Mouse (Mus musculus) layer of hippocampus, adult 18-20 months (tissue): Measurements from ENCODE around the gene Tmem136. TPM values are rescaled to one million over a fixed set of nuclear protein-coding genes. Genes with fewer than 3 reads are reported as not detected.

Experiments used
- DNase-seq, 2 experiments: peaks; one replicate each; pipeline ENCODE4 v3.0.0; 2022; ENCODE audit warnings: low spot score in 2 of 2
- total RNA-seq, 2 experiments: library from RNA; stranded (reverse); gene quantifications; 2 replicates each; pipeline ENCODE4 v1.2.3; 2021

Tmem136 gene
- total RNA-seq, 2 experiments from 2014 or later: 18.0 to 19.2 TPM

DNA sequence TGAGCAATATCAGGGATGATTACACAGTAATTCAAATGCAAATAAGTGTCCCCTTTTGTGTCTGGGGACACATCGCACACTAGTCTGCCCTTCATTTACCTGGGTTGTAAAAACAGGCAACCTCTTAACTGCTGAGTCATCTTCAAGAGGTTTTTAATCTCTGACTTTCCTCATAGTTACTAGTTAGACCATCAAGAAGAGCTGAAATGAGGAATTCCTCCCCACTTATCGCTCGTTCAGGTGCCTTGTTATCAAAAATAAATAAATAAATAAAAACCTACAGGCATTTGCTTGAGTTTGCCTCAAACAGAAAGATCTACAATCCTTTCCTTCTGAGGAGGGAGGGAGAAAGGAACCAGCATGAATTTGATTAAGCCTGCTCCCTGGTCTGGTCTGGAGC is 7.6 kb downstream of the Tmem136 start:
- DNase-seq: no peak

GRCm38 (mm10) chr9:43108081-43108480 is 8.3 kb downstream of the Tmem136 start:
- DNase-seq: no peak

DNA sequence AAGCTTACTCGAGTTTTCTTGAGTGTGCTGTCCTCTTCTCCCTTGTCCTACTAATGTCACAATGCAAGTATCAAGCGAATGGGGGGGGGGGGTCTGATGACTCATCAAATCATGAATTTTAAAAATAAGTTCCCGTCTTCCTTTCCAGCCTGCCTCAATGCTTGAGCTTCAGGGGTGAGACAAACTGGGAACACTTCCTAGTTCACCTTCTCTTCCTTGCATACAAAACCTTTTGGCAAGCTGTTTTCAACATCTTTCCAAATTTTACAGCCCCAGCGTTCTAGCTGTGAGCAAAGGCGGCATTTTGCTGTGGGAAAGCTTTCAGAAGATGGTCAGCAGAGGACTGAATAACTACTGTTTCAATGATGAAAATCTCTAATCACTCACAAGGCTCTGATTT is 8.8 kb downstream of the Tmem136 start:
- no peak for DNase-seq

GRCm38 (mm10) chr9:43107187-43107517 is 9.2 kb downstream of the Tmem136 start, which contains the start of gene Arhgef12:
Arhgef12 (minus strand) TSS chr9:43107239.
- peak in 1 of 2 experiments; percentile 77 for DNase-seq

DNA sequence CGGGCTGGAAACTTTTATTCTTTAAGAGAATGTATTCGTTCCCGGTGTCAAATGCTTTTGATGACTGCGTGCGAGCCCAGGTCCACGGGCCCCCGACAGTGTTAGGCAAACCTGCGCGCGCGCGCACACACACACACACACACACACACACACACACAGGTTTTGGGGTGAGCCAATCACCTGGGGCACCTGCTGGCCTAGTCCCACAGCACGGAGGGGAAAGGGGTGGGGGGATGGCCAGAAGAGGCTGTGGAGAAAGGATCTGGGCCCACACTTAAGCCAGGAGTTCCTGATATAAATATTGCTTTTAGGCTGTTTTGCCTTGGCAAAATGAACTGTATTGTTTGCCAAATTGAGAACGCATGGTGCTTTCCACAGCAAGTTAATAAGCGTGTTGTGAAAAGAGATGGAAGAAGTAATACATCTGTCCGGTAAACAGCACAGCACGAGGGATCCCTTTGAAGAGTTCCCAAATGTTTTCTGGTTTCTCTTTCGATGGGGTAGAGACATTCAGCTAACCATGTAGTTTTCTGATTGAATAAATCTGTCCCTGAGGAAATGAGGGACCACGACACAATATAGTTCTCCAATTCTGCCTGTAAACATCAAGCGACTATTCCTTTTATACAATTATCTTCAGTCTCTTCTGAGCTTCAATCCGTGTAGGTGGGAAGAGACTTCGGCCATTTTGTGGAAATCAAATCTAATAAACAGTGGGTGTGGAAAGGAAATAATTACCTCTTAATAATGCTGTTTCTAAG is 9.8 kb downstream of the Tmem136 start:
- peak in 1 of 2 experiments; percentile 54 for DNase-seq

GRCm38 (mm10) chr9:43105664-43106361 is 10.6 kb downstream of the Tmem136 start:
- peak; percentile 84 to 94 for DNase-seq

DNA sequence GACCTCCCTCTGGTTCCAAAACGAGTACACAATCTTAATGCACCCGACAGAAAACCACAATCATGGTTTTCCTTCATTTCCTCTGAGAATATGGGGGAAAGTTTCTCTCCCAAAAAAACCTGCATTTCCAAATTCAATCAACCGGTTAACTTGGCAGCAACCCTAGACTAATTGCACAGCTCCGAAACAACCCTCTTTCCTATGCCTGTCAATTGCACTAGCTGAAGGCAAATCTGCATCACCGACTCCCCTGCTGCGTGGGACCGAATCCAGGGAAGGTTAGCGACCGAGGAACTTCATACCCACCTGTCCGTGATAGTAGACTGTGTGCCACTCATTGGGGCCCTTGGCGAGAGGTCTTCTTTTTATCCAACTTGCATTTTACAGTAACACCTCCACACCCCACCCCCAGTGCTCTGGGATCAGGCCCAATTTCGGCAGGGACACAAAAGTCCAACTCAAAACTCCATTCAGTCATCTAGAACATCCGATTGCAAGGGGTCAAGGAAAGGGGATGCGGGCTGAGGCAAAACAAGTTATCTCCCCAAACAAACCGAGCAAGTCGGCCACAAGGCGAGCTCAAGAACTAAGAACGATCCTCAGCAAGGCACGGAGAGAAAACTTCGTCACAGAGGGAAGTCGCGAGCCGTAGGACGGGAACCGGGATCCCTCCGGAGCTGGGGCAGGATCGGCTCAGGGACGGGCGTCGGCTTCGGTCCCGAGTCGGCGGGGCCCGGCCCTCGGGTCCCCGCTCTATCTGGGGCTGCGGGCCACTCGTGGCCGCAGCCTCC is 11.3 kb downstream of the Tmem136 start:
- DNase-seq: peak in 1 of 2 experiments; percentile 33

GRCm38 (mm10) chr9:43104526-43104872 is 11.9 kb downstream of the Tmem136 start:
- DNase-seq: no peak

DNA sequence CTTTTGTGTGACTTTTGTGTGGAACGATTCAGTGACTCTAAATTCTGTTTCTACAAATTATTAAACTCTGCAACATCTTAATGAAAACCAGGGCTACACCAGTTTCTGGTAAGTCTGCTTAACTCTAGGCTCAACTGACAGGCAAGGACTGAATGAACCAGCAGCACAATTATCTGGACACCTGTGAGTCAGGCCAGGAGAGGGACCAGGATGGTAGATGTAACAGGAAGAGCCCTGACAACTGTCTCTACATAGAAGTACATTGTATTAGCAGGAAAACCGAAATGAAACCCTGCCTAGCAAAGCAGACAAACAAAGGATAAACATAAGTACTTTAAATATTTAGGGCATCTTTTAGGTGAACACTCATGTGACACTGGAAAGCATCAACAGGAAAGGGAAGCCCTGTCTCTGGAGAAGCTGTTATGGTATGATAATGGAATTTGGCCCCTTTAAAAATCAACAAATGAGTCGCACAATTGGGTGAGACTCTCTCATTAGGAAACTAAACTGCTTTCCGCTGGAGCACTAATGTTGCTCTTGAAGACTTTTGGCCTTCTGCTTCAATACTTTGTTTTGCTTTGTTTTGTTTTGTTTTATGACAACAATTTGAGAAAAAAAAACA is 12.6 kb downstream of the Tmem136 start:
- DNase-seq: no peak

- no peak for DNase-seq
Observed at GRCm38 (mm10) chr9:43102931-43103330, 13.4 kb downstream of the Tmem136 start.

GRCm38 (mm10) chr9:43101936-43102595 is 14.3 kb downstream of the Tmem136 start:
- DNase-seq: no peak

- no peak for DNase-seq
Observed at GRCm38 (mm10) chr9:43098922-43099321, 17.4 kb downstream of the Tmem136 start.

- no peak for DNase-seq
Observed at GRCm38 (mm10) chr9:43097801-43098557, 18.4 kb downstream of the Tmem136 start.

- DNase-seq: no peak
Observed at GRCm38 (mm10) chr9:43096337-43096736, 20.0 kb downstream of the Tmem136 start.

GRCm38 (mm10) chr9:43094828-43095227 is 21.5 kb downstream of the Tmem136 start:
- DNase-seq: no peak

DNA sequence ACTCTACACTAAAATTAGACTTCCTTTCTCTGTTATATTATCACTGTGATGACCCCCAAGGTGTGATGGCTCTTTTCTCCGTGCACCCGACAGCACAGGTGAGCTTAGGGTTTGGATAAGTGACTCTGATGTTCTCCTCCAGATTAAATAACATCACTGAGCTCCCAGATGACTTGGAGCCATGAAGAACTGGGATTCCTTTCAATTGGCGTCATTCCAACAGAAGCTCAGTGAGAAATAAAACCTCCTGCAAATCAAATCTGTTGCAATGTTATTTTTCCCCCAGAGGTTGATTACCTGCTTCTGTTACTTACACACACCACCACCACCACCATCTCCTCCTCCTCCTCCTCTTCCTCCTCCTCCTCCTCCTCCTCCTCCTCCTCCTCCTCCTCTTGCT is 22.6 kb downstream of the Tmem136 start:
- DNase-seq: peak in 1 of 2 experiments; percentile 63

GRCm38 (mm10) chr9:43085686-43086285 is 30.6 kb downstream of the Tmem136 start:
- no peak for DNase-seq

GRCm38 (mm10) chr9:43084496-43085362 is 31.6 kb downstream of the Tmem136 start:
- no peak for DNase-seq
